Mouse (Mus musculus) adrenal gland, postnatal 4 days (tissue): ENCODE data around the gene Arhgef19. TPM values are rescaled to one million over a fixed set of nuclear protein-coding genes. Genes with fewer than 3 reads are reported as not detected.

Experiments used
- DNase-seq, 2 experiments: peaks; one replicate each; pipeline ENCODE4 v3.0.0; 2021 to 2022; ENCODE audit warnings: low spot score in 2 of 2, mixed read lengths in 2 of 2
- total RNA-seq, 2 experiments: library from RNA; stranded (reverse); gene quantifications; 2 replicates each; pipeline ENCODE4 v1.2.3; 2021

The Arhgef19 gene
- total RNA-seq, 2 experiments from 2014 or later = 37.5 to 39.2 TPM

- DNase-seq = no peak
These were observed 3.7 kb upstream of the Arhgef19 start for GRCm38 (mm10) chr4:141235537-141236111.

GRCm38 (mm10) chr4:141236856-141237255, 2.4 kb upstream of the Arhgef19 start:
- DNase-seq = no peak

- no peak for DNase-seq
These were observed 559 bp upstream of the Arhgef19 start for GRCm38 (mm10) chr4:141238492-141239387.

GRCm38 (mm10) chr4:141240617-141241016, 1.3 kb downstream of the Arhgef19 start:
- peak in 1 of 2 experiments; percentile 56 for DNase-seq

- no peak for DNase-seq
These were observed 2.6 kb downstream of the Arhgef19 start for GRCm38 (mm10) chr4:141241861-141242260.

- no peak for DNase-seq
These were observed 3.4 kb downstream of the Arhgef19 start for GRCm38 (mm10) chr4:141242651-141243241.

- no peak for DNase-seq
These were observed 4.3 kb downstream of the Arhgef19 start for GRCm38 (mm10) chr4:141243636-141244035.

GRCm38 (mm10) chr4:141244401-141244800, 5.1 kb downstream of the Arhgef19 start:
- no peak for DNase-seq

GRCm38 (mm10) chr4:141244931-141245425, 5.7 kb downstream of the Arhgef19 start:
- DNase-seq = peak; percentile 59 to 68

- no peak for DNase-seq
These were observed 7.0 kb downstream of the Arhgef19 start for GRCm38 (mm10) chr4:141246089-141246997.

- no peak for DNase-seq
These were observed 7.7 kb downstream of the Arhgef19 start for GRCm38 (mm10) chr4:141246998-141247350.

GRCm38 (mm10) chr4:141247776-141248613, 8.7 kb downstream of the Arhgef19 start:
- no peak for DNase-seq

GRCm38 (mm10) chr4:141248614-141248978, 9.3 kb downstream of the Arhgef19 start:
- no peak for DNase-seq

GRCm38 (mm10) chr4:141249383-141249782, 10.1 kb downstream of the Arhgef19 start:
- DNase-seq = no peak

- DNase-seq = no peak
These were observed 11.8 kb downstream of the Arhgef19 start for GRCm38 (mm10) chr4:141251071-141251470.

- DNase-seq = no peak
These were observed 13.3 kb downstream of the Arhgef19 start for GRCm38 (mm10) chr4:141252641-141253040.

- DNase-seq = no peak
These were observed 14.9 kb downstream of the Arhgef19 start for GRCm38 (mm10) chr4:141254234-141254633.

GRCm38 (mm10) chr4:141257440-141257839, 18.1 kb downstream of the Arhgef19 start:
- DNase-seq = no peak

GRCm38 (mm10) chr4:141259413-141259812, 20.1 kb downstream of the Arhgef19 start:
- DNase-seq = no peak
